Mouse (Mus musculus): Measurements from ENCODE around the gene H2afb3. TPM values are rescaled to one million over a fixed set of nuclear protein-coding genes. Genes with fewer than 3 reads are reported as not detected.

Gene H2afb3
- polyA plus RNA-seq, 1 experiment from 2014 or later: not detected

Other genes with a start within 250 kb of the H2afb3 start
- 5.2 and 5.3 TPM in 2 replicates for gene Pcdh11x, start 22.8 kb downstream of the H2afb3 start, polyA plus RNA-seq (2015; fragmentation: Nextera tagmentation; extraction: Ambion mirVana)